Mouse (Mus musculus) gastrocnemius, postnatal 10 days (tissue): Measurements from ENCODE around the gene Trim42. TPM values are rescaled to one million over a fixed set of nuclear protein-coding genes. Genes with fewer than 3 reads are reported as not detected.

ENCODE experiments used
- DNase-seq: peaks from one replicate; pipeline ENCODE4 v3.0.0; 2021; ENCODE audit warnings: mixed read lengths
- long read RNA-seq, 2 experiments: library from polyadenylated mRNA; stranded (forward); transcript quantifications; one replicate each; pipeline ENCODE4 v2.0.0; 2021
- total RNA-seq, 2 experiments: library from RNA; stranded (reverse); gene quantifications; 2 replicates each; pipeline ENCODE4 v1.2.3; 2021

Trim42 gene
- total RNA-seq, result not detected
- long read RNA-seq, experiment 1, result 0 reads
- long read RNA-seq, experiment 2, result 0 reads

DNA sequence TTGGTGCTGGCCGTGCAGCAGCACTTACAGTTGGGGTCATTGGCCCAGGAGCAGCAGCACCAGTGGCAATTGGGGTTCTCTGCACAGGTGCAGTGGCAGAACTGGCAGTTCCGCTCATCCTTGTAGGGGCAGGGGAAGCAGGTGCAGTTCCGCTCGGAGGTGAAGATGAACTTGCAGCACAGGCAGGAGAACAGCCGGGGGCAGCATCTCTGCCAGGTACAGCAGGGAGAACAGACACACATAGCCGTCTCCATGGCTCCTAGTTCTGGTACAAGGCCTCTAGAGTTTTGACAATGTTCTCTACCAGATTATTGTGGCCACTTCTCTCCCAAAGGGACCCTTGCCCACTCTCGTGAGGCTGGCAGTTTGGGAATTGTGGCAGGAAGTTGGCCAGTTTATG lies at the start of gene Trim42:
TSS of gene Trim42 (minus strand) at position 368 of the 400 bp plus-strand sequence.
- no peak for DNase-seq

DNA sequence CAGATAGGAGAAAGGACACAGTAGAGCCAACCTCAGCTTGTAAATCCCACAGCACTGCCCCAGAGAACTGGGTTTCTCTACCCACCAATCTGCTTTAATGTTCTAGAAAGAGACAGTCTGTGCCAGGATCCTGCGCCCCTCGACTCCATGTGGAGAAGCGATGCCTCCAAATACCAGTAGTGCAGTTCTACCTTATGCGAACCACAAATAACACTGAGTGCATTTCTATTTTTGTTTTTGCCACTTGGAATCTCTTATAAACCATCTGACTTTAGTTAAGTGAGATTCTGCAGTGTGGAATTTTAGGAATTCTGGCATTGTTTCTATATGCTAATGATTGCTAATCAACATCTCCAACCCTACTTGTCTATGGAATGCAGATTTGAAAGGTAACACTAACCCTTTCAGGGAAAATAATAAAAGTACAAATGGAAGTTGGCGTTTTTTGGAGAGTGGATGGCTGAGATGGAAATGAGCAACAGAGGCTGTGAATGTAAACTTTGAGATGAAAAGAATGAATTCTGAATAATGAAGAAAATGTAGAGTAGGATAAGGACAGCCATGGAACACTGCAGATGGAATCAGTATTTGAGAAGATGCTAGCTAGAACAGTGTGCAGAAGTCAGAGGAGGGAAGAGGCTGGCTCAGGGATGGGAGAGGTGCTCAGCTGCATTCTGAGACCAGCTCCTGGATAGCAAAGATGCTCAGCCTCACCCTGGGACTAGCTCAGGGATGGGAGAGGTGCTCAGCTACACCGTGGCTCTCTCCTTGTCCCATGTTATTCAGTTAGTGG lies 45.3 kb upstream of the Trim42 start:
- DNase-seq, result no peak

DNA sequence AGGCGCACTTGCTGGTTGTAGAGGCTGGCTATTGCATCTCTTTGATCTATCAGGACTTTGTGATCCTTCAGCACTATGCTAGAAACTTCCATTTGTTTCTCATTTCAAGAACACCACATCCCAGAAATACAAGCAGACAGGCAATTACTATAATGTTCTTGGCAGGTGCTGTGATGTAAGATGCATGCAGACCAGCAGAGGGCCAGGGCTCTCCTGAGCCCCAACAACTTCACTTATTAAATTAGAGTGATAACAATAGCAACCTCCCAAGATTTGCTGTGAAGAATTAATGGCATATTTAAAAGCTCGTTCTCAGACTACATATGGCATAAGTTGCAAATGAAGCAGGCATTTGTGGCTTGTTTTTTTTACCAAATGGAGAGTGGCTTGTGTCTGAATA lies 38.4 kb upstream of the Trim42 start:
- DNase-seq, result no peak

DNA sequence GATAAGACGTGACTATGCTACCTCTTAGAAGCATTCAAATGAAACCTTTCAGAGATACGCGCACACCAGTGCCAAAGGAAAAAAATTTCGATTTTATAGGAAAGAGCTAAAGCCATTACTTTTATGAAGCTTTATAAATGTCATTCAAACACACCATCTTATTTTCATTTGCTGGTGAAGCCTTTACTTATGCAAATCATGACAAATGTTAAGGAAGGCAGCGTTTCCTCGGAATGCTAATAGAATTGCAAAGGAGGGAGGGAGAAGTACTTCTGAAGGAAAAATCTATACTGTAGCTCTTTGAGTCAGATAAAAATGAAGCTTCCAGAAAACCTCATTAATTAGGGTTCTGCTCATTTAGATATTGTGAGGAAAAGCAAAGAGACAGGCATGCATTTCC lies 13.3 kb downstream of the Trim42 start:
- no peak for DNase-seq

DNA sequence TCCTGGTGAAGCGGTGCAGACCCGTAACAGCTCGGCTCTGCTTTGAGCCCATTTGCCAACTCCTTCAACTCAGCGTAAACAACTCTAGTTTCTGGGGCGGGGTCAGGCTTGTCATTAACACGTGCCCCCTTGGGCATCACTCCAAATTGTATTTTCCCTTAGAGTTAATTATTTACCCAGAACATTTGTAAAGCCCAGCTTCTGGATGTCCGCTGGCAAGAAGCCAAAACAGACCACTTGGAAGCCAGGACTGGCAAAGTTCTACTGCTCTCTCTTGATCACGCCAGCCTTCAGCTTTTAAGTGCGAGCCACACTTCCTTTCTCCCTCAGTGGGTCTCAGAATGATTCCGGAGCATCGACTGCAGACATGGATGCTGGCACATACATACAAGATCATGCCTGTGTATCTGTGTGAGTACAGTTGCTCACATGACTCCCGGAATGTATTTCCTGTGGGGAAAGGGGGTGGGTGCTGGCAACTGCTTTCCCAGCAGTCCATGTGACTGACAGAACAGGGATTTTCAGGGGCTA lies 24.9 kb downstream of the Trim42 start:
- DNase-seq, result peak; percentile 20

DNA sequence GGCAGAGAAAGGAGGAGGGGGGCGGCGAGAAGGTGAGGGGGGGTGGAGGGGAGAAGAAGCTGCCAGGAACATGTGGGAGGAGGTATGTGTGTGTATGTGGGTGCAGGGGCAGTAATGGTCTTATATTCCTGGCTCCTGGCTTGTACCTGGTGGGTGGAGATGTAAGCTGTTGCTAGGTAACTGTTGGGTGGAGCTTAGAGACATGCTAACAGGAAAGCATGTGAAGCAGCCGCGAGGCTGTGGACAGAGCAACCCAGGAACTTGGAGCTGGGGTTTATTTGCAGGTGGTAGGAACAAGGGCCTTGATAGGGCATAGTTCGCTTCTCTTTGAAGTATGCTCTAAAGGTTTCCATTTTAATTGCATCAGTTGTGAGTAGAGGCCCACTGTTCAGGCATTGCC lies 28.0 kb downstream of the Trim42 start:
- no peak for DNase-seq

DNA sequence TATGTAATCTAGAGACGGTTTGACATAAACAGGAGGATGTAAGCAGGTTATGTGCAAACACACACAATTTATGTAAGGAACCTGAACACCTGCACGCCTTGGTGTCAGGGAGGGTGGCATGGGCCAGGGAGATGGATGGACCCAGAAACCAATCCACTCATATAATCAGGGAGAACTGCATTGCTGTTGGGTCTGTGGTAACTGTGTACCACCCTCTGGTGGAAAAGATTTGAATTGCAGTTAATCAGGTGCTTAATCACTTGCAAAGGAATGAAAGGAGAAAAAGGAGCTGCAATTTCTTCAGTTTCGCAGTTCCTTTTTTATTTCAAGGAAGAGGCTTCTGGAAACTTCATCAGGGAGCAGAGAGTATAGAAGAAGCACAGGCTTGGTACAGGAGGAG lies 46.9 kb downstream of the Trim42 start:
- DNase-seq, result no peak

DNA sequence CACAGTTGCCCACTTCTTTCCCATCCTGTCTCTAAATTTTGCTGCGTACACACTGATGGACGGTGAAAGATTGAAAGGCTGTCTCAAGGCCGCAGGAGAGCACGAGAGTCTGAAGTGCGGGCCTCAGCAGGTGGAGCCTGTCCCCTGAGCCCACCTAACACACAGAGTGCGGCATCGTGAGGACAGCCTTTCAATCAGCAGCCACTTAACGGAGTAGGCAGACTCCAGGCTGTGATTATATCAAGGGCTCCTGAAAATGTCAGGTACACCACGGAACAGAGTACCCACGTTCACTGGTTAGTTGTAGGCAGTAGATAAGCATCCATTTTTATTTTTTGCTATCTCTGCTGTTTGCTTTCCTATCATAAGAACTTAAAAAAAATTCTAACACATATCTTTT lies 47.6 kb downstream of the Trim42 start:
- DNase-seq, result no peak

DNA sequence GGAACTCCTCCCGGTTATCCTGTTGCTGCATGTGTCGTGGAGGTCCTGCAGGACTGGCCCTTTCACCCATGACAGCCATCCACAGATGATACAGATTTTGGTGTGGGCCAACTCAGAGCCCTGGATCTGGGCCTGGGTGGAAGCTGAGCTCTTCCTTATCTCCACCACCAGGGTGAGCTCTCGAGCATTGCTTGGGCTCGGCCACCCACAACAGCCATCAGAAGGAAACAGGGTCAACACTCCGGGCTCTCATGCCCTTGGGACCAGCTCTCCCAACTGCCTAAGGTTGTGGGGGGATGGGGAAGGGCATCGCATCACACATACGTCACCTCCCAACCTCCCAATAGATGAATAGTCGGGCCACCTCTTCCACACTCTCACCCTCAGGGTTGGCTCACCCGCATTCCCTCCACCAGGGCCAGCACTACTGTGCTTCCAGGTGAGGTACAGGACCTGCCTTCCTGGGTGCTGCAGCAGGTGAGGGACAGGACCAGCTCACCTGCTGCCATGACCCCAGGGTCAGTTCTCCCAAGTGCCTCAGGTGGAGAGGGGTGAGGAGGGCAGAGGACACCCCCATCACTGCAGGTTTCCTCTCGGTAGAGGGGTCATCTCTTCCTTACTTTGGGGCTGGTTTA lies 54.2 kb downstream of the Trim42 start:
- DNase-seq, result no peak

DNA sequence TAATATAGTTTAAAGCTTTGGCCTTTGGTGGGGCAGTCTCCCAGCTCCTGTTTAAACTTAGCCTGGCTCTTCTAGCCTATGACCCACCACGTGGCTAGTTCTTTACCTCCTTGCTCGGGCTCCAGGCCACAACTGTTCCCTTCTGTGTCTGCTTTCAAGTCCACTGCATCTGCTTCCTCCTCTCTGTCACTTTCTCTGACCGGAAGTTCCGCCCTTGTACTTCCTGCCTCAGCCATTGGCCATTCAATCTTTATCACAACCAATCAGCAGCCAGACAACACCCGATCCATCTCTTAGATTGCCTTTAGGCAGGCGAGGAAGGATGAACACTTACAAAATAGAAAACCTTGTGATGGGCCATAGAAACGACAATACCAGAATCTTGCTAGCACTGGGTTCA lies 58.1 kb downstream of the Trim42 start:
- no peak for DNase-seq

DNA sequence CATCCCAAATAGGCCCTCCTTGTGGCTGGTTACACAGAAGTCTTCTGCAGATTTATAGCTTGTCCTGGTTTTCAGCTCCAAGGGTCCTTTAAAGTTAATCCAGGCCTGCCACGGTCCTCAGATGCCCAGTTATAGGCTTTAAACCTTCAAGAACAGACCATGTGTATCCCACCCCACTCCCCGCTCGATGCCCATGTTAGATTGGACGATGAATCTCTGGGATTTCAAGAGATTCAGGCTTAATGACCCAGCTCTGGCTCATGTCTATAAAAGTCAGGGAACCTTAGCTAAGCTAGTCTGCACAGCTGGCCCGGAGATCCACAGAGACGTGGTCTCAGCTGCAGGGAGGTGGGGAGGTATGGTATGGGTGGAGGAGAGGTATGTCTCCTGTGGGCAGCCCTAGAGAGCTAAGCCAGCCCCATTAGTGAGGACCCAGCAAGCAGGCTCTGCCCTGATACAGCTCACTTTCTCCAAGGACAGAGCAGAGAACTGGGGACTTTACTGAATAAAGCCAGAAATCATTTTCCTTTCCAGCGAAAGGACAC lies 60.2 kb downstream of the Trim42 start:
- DNase-seq, result no peak

DNA sequence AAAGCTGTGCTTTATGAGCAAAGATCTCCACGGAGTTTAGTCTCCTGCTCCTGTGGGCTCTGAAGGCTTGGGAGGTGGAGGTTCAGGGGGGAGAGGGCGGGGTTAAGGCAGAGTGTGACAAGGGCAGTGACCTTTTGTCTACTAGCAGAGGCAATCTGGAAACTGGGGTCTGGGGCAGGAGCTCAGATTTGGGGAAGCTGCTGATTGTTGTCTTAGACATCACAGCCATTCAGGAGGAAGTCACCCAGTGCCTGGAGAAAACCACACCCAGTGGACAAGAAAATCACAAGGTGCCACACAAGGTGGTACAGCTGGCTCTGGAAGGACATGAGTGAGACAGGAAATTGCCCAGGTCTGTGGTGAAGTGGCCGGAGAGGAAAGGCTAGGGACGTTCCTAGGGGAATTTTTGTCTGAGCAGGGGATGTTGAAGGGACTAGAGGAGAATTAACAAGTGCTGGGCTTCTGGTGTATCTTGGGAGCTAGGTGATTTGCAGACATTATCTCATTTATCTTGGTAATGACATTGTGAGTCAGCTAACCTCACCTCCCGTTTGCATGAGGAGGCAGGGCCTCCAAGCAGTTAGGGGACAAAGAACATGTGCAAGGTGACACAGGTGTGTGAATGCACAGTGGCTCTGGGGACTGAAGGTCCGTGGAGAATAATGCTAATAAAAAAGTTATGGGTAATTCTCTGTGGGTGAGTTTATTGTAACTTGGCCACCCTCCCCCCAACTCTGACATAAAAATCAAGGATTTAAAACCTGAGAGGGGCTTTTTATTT lies 61.9 kb downstream of the Trim42 start:
- DNase-seq, result no peak
